Mouse (Mus musculus): Measurements from ENCODE around the gene Aldh1a2. TPM values are rescaled to one million over a fixed set of nuclear protein-coding genes. Genes with fewer than 3 reads are reported as not detected.

Gene Aldh1a2
- total RNA-seq (2021): 10 to 100 TPM; 29.3 to 35.4 TPM
- long read RNA-seq, experiment 1, transcript Aldh1a2-201 (14 exons, 2,264 nt): major isoform, 48 of 57 reads
- long read RNA-seq, experiment 1, partial matches to known transcripts: 9 of 57 reads
- long read RNA-seq, experiment 1, other reads (novel, unspliced or antisense): 0 of 57 reads
- long read RNA-seq, experiment 2, transcript Aldh1a2-201 (14 exons, 2,264 nt): major isoform, 19 of 24 reads
- long read RNA-seq, experiment 2, partial matches to known transcripts: 5 of 24 reads
- long read RNA-seq, experiment 2, other reads (novel, unspliced or antisense): 0 of 24 reads

DNA sequence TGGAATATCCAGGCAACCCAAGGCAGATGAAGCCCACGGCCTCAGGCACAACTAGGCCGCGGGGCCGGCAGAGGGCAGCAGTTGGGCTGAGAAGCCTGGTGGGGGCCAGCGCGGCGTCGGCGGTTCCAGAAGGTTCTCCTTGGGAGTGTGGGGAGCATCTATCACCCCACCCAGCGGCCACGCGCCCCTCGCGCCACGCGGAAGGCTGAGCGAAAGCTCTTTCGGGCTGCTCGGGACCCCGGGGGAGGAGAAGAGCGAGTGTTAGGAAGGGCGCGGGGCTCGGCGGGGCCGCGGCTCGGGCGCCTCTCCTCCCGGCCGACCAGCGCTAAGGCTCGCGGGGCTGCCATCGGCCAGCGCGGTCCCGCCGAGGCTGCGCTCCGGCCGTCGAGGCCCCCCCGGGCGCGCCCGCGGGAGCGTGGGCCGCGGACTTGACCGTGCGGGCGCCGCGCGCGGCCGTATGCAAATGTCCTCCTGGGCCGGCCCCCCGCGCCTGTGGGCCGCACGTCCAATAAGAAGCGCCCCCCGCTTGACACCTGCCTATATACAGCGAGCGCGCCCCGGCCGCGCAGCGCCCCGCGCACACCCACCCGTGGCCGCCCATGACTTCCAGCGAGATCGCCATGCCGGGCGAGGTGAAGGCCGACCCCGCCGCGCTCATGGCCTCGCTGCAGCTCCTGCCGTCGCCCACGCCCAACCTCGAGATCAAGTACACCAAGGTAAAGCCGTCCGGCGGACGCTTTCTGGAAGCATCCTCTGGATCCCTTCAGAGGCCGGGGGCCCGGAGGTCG is at the start of gene Aldh1a2:
TSS of gene Aldh1a2 (plus strand) at position 542 of the 788 bp plus-strand sequence.
- DNase-seq: peak; percentile 84

DNA sequence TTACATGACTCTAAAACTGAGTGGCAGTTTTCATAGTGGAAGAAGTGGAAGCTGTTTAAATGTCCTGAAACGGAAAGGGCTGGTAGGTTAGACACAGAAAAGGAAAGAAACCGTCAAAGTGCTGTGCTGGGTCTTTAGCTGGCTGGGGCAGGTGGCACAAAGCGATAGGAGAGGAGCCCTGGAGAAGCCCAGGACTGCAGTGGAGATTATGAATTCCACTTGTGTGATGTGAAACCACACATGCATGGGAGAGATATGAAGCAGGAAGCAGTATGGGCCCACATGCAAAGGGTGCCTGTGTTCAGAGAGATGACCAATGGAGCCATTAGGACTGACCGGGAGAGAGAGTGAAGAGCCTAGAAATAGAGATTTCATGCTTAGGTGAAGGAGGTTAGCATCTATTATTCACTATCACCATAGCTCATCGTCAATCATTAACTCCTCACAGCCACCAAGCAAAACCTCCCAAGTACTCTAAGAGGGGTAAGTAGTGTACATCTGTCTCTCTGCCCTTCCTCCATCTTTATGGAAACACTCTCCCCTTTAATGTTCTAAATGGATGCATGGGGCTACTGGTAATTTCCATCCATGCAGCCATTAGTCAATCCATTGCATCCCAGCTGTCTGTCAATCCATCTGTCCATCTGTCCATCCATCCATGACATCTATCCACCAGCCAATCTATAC is 49.4 kb upstream of the Aldh1a2 start:
- DNase-seq: no peak

DNA sequence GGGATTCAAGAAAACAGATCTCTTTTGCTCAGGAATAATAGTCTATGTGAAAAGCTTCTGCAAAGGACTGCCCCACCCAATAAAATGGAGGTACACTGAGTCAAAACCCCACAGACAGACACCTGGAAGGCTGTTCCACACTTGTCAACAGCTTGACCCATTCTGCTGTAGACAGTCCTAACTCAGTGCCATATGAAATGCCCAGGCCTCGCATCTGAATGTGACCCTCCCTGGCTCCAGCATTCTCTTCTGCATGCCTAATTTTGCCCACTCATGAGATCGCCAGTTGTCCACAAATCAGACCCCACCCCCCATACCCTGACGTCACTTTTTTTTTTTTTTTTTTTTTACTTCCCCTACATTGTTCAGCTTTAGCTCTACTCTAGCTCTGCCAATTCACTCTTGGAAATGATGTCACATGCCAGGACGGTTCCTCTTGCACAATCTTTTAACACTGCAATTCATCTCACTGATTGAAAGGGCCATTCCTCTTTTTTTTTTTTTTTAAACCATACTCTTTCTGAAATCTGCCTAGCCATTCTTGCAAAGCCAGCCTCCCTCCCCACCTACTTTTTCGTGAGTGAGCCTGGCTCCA is 48.6 kb upstream of the Aldh1a2 start:
- peak; percentile 51 for DNase-seq

DNA sequence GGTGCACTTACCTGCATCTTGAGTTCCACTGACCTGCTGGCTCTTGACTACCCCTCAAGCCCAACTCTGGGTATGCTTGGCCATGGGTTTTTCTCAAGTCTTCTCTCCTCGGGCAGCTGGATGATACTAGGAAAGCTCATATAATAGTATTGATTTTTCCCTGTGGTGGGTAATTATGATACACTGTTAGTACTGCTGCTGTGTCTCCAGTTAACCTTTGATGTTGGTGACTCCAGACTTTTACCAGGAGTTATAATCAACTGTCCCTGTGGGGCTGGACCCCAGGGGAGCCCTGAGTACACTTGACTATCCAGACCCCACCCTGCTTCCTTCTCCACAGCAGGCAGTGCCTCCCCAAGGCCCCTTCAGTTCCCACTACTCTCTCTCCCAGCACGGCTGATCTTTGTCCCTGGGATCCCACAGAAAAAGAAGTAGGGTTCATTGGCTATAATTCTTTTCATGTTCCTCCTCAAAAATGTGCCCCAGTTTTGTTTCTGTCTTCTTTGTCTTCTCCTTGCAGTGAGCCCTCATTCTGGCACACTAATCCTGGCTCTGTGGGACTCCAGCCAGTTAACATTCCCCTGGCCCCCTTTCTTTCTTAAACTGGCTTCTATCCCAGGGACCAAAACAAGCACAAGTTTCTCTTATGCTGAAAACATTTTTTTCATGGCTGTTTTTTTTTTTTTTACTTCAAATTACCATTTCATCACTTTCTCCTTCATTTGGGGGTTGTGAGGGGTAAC is 47.9 kb upstream of the Aldh1a2 start:
- peak; percentile 27 for DNase-seq

DNA sequence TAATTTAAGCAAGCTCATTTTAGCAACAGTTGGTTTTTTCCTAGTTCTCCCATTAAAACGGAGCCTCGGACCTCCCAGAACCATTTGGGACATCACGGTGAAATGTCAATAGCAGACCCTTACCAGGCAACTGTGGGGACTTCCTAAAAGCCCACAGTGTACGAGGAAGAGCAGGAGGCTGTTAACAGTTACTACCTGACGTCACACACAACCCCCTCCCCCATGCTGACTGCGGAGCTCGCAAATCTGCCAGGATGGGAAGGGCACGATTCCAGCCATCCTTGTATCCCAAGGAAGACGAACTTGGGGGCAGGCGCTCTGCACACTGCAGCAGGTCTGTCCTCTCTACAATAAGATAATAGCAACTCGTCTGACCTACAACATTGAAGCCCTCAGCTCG is 47.1 kb upstream of the Aldh1a2 start, which contains the start of gene Aqp9:
TSS of gene Aqp9 (minus strand) at position 172 of the 400 bp plus-strand sequence.
- DNase-seq: no peak

DNA sequence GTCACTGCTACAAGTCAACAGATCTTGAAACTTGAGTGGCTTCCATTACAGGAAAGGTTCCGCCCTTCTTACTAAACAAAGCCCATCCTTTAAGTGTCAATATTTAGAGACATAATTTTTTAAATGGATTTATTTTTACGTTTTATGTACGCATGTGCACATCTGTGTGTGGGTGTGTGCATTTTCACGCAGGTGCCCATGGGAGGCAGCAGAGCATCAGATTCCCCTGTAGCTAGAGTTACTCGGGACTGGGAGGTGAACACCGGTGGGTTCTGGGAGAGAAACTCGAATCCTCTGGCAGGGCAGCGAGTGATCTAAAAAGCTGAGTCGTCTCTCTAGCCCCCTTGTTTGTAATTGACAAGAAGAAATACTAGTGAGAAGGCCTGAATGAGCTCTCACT is 42.1 kb upstream of the Aldh1a2 start:
- DNase-seq: no peak

DNA sequence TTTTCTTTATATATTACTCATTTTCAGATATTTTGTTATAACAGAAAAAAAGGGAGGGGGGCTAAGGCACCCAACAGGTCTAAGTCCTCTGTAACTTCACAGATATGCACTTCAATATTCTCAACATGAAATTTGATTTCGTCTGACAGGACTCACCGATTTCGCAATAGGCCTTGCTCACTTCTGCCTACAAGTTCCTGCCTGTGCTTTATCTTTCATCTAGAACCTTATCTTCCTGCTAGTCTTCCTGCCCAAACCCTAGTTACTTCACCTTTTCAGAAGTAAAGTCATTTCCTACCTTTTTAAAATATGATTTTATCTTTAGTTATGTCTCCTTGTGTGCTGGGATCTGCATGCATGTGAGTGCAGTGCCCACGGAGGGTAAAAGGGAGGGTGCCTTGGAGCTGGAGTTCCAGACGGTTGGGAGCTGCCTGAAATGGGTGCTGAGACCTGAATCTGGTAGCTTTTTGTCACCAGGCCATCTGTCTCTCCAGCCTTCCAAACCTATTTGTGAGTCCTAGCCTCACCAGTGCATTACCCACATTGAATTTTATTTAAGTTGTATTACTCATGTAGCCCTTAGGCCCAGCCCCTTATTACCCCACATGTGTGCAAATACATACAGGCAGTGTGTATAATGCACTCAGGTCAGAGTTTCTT is 41.1 kb upstream of the Aldh1a2 start:
- DNase-seq: no peak

DNA sequence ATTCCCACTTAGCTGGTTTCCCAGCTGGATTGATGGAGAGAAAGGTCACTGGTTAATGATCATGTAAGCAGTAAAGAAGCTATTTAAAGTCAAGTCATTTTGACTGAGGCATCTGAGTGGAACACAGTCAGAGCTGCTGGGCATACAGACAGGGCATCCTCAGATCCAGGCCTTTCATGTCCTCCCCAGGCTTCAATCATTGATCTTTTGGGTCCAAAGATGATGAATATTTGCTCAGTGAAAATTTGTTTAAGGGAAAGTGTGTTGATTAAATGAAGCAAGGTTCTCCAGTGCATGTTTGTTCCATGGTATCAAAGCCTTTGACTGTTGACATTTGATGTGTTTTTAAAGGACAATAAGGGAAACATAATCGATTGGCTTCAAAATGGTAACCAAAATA is 39.9 kb upstream of the Aldh1a2 start:
- no peak for DNase-seq

DNA sequence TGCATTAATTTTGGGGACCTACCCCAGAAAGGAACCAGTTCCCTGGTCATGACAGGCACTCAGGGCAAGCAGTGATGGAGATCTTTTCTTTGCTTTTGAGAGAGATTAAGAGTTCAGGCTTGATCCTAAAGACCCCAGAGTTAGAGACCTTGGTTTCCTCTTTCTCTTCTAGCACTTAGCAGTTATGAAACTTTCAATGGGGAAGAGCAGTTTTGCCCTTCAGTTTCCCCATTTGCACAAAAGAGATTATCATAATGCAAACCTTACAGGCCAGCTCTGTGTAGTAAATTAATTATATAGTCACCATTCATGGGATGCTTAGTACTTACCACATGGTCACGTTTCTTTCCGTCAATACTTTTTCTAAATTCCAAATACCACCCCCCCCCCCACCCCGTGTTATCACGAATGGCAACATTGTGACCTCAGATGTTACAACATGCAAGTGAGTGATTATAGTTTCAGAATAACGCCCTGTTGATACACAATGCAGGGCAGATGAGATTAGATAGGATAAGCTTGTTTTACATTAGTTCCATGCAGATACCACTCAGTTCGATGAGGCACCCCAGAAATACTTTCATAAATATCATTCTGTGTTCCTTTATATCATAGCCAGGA is 36.2 kb upstream of the Aldh1a2 start:
- no peak for DNase-seq

DNA sequence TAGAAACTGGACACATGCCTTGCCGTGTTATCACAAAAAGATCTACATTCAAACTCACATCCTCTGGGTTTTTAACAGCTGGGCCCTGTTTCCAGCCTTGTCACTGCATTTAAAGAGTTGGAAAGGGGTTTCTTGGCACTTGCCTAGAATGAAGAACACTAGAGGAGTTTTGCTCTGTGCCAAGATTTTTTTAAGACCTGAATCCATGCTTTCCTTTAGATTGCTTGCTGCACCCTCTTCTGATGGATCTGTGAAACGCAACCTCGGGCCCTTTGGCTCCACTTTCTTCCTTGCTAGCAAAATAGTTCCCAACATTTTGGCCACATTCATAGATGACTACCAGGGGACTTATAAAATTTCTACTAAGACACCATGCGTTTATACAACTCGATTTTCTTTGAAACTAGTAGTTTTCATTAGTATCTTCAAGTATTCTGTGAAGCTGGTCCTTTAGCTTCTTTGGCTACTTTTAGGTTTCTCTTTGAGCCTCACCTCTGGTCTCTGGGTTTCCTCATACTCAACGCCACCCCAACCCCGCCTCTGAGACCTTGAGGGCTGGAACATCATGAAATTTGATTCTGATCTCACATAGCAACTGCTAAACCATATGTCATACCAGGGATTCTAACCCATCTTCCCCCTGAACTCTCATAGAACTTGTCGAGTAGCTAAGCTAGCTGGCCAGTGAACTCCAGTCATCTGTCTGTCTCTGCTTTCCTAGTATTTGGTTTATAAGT is 35.5 kb upstream of the Aldh1a2 start:
- peak; percentile 19 for DNase-seq

DNA sequence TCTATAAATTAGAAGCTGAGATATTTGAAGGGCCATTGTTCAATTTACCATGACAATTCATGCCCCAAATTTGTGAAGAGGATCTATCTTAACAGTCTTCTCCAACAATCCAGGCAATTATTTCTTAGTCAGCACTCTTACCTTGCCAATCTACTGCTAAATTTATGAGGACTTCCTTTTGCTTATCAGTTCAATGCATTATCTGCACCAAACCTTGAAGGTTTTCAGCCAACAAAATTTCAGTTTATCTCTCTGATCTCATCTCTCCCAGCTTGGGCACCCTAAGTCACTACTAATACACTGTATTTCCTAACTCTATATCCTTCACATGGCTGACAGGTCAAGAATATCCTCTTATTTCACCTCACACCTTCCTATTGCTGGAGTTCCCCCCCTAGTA is 30.3 kb upstream of the Aldh1a2 start:
- DNase-seq: no peak

DNA sequence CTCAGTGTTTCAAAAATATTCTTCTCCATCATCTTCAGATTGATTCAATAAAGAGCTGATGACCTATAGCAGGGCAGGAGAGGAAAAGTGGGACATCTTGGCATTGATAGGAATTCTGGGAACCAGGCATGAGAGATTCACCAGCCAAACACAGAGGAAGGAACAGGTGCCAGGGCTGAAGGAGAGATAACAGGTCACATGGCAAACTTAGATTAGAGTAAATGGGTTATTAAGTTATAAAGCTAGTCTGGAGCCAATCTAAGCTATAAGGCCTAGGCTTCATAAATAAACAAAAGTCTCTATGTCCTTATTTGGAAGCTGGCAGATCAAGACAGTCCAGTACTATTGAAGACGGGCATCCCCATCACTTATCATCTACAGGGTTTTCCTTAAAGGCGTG is 29.8 kb upstream of the Aldh1a2 start:
- DNase-seq: no peak

DNA sequence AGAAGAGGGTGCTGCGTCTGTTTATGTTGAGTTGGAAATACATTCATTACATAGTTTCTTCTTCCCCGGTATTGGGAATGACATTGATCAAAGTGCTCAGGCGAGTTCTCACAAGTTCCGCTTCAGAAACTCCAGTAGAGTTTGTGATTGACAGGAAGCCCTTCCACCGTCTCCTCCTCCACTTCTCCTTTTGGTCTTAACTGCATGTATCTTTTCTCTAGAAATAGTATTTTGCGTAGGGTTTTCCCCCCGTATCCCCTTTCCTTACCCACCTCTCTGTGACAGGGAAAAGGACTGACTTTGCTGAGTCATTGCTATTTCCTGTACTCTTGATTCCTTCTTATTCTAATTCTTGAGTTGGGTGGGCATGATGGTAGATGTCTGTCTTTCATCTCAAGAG is 28.2 kb upstream of the Aldh1a2 start:
- DNase-seq: no peak

DNA sequence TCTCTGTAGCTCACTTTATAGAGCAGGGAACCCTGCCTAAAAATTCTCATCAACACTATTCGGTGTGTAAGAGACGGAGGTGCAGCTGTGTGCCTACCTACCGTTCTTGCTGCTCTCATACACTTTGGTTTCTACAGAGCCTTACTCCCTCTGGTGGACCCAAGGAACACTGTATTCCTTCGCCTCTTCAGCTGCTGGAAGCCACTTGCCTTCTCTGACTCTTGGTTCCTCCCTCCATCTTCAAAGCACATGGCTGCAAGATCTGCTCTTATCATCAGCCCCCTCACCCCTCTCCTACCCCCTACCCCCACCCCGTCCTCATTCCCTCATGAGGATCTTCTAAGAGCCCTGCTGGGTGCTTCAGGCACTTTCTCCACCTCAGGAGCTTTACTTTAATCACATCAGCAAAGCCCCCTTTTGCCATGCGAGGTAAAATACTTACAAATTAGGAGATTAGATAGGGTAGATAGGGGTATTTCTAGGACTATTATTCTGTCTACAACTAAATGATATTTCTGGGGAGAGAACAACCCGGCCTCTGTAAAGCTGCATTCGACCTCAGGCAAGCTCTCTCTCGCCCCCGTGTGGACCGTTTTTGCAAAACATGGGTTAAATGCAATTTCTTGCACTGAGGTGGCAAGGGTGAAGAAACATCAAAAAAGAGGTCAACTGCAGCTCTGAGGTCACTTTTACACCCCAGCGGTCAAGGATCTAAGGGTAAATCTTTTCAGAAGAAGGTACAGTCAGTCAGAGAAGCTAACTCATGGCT is 26.8 kb upstream of the Aldh1a2 start:
- DNase-seq: peak; percentile 86

DNA sequence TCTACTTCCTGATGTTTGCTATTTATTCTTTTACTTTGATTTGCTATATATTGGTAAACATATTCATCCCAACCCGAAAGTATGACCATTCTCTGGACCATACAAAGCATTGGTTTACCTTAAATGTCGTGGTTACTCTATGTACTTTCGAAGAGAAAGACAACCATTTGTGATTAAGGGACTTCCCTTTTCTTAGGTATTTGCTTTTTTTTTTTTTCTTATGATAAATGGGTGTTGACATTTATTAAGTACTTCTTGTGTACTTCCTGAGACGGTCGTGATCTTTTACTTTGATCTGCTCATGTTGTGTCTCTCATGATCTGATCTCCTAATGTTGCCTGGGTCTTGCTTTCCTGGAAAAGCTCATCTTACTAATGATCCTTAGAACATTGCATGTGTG is 16.8 kb upstream of the Aldh1a2 start:
- DNase-seq: no peak

DNA sequence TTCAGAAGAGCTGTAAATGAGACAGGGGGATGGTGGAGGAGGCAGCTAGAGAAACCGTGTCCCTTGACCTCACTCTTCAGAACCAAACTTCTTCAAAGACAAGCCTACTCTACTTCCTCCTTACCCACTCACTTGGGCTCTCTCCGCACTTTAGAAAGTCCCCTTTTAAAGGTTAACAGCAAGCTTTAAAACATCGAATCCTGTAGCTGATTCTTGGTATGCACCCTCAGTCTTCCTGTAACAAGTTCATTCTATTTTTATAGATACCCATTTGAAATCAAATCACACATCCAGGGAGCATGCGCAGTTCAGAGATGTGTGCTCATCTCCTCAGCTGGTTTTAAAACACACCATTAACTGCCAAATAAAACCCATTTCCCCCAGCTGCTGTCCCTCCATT is 13.3 kb upstream of the Aldh1a2 start:
- DNase-seq: no peak

DNA sequence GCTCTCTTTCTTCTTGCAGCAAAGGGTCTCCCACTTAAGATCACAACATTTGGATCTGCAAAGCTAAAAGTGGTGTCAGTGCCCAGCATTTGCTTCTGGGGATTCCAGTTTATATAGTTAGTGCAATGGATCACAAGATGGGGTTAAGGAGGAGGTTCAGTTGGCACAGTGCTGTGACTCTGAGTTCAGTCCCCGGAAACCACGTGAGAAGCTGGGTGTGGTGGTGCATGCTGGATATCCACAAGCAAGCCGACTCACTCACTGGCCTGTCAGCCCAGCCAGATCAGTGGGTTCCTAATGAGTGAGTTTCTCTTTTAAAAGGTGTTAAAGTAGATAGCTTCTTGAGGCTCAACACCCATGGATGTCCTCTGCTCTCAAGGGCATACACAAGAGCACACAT is 6.3 kb upstream of the Aldh1a2 start:
- no peak for DNase-seq

DNA sequence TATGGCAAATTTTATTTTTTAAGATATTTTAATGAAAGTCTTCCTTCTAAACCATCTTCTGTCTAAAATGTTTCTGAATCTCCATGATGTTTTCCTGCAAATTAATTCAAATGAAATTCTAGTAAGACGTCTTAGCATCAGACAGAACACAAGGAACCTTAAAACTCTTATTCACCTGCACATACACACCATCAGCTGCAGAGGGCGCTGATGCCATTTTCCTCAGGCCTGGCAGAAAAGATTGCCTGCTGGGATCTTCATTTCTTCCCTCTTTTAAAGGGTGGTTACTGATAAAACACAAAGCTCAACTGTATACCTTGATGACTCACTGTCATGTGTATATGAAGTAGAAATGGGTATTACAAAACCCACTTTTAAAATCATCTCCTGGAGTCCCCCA is 4.7 kb upstream of the Aldh1a2 start:
- DNase-seq: peak; percentile 39

DNA sequence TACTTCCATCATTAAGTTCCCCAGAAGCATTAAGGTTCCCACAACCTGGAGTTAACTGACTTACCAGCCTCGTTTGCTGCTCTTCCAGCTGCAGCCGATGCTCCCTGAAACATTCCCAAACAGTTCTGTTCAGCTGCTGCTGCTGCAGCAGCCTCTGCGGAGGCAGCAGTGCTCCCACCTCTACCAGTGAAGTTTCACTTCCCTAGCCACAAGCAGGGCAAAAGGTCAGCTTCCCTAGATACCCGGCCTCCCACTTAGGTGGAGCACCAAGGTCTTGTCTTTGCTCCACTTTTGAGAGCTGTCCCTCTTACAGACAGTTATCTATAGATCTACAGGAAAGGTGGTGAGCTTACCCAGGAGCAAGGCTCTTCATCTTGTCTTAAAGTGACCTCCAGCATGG is 2.0 kb upstream of the Aldh1a2 start:
- no peak for DNase-seq

All from adrenal gland, postnatal 10 days (tissue).